Mouse (Mus musculus) liver, postnatal 0 days (tissue): Measurements from ENCODE around the gene Cldn3. TPM values are rescaled to one million over a fixed set of nuclear protein-coding genes. Genes with fewer than 3 reads are reported as not detected.
"Not testable (repeated sequence)": the region's sequence is repeated elsewhere in the genome, so short reads cannot be mapped to it uniquely, and the experiment has no call there.

Source experiments
- ATAC-seq: fragments of 200-750 bp; cut with Nextera tagmentation; 2 replicates; pipeline ENCODE4 v1.8.0; 2017; ENCODE audit warnings: mild to moderate bottlenecking, moderate library complexity
- DNase-seq: peaks from one replicate; pipeline ENCODE4 v3.0.0-alpha.2; 2016
- H3K27ac ChIP-seq: fragments of 300-500 bp; sonication (generic); 2 replicates; pipeline ENCODE4 v1.5.1; 2014; ENCODE audit warnings: antibody characterized with exemption, moderate library complexity, mild to moderate bottlenecking, low read depth
- H3K27me3 ChIP-seq: fragments of 300-500 bp; sonication (generic); 2 replicates; pipeline ENCODE4 v1.6.1; 2014; ENCODE audit warnings: low read length, control low read depth, mixed read lengths; ENCODE audit not compliant: insufficient read depth
- H3K36me3 ChIP-seq: fragments of 300-500 bp; sonication (generic); replicated peaks from 2 replicates; pipeline ENCODE4 v1.6.1; 2014; ENCODE audit warnings: mild to moderate bottlenecking, control low read depth, low read length, moderate library complexity, mixed read lengths; ENCODE audit not compliant: insufficient read depth
- H3K4me1 ChIP-seq: fragments of 300-500 bp; sonication (generic); 2 replicates; pipeline ENCODE4 v1.6.1; 2014; ENCODE audit warnings: antibody characterized with exemption, mild to moderate bottlenecking, control low read depth; ENCODE audit not compliant: insufficient read depth
- H3K4me2 ChIP-seq: fragments of 300-500 bp; sonication (generic); 2 replicates; pipeline ENCODE4 v1.6.1; 2014; ENCODE audit warnings: low read depth, mild to moderate bottlenecking, low read length, moderate library complexity, mixed read lengths
- H3K4me3 ChIP-seq: fragments of 300-500 bp; sonication (generic); 2 replicates; pipeline ENCODE4 v1.5.1; 2014; ENCODE audit warnings: low read depth, low read length
- H3K9ac ChIP-seq: fragments of 300-500 bp; sonication (generic); replicated peaks from 2 replicates; pipeline ENCODE4 v1.6.1; 2014; ENCODE audit warnings: mild to moderate bottlenecking, moderate library complexity
- H3K9me3 ChIP-seq: fragments of 300-500 bp; sonication (generic); 2 replicates; pipeline ENCODE4 v1.6.1; 2016; ENCODE audit warnings: mild to moderate bottlenecking, control low read depth, low read length, mixed read lengths
- CTCF ChIP-seq: sonication (generic); IDR thresholded peaks from 2 replicates; pipeline ENCODE4 v1.5.1; 2016; ENCODE audit warnings: antibody characterized with exemption, low read depth
- EP300 ChIP-seq: IDR thresholded peaks from 2 replicates; pipeline ENCODE4 v1.6.1; 2016; ENCODE audit warnings: antibody characterized with exemption, low read depth, mild to moderate bottlenecking
- WGBS: fragments of 180-500 bp; shearing (Covaris S2); extraction: QIAGEN DNeasy Blood & Tissue Kit; methylation state at CpG from one replicate; pipeline ENCODE4 v1.1.7; 2014; ENCODE audit not compliant: insufficient replicate concordance; 5-methylcytosine and 5-hydroxymethylcytosine counted together
- polyA plus RNA-seq: library from polyadenylated mRNA; unstranded; fragments of >200 nt; fragmentation: Nextera tagmentation; extraction: Ambion mirVana; gene quantifications from 2 replicates; pipeline ENCODE4 v1.2.1, GENCODE M21; 2015

Cldn3 gene
- polyA plus RNA-seq, 1 experiment from 2014 or later, result 65.0 TPM

DNA sequence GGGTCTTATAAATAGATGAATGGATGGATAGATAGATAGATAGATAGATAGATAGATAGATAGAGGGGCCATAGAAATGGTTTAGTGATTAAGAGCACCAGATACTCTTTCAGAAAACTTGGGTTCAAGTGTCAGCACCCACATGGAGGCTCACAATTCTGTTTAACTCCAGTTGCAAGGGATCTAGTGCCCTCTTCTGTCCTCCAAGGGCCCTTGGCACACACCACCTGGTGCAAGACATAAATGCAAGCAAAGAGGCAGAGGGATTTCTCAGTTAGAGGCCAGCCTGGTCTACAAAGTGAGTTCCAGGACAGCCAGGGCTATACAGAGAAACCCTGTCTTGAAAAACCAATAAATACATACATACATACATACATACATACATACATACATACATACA is 21.4 kb upstream of the Cldn3 start:
- ATAC-seq, H3K4me1 ChIP-seq, H3K4me3 ChIP-seq, H3K36me3 ChIP-seq, H3K4me2 ChIP-seq, H3K27ac ChIP-seq, H3K27me3 ChIP-seq, DNase-seq, H3K9ac ChIP-seq, H3K9me3 ChIP-seq: not testable (repeated sequence)
- TF ChIP-seq CTCF, result peak; percentile 30

DNA sequence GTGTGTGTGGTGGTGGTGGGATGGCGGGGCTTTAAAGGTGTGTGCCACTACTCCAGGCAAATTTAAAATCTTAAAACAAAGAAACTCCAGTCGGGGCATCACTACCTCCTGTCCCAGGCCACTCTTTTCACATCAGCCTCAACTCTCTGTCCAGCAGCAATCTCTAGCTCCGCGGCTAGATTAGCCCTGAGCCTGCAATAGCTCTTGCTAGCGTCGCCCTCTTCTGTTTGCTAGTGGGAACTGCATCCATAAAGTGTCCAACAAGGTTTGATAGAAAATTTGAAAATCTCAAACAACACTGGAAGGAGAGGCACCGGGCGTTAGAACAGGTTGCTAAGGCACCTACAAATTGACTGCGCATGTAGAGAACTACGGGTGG is 20.6 kb upstream of the Cldn3 start:
- peak overlapping the region; percentile 44 for H3K4me3 ChIP-seq
- DNase-seq (peak; percentile 81), ATAC-seq (peak; percentile 64)
- H3K4me2 ChIP-seq, result peak overlapping the region; percentile 82
- no peaks in the 10 kb centered on the region for H3K27me3 ChIP-seq
- H3K4me1 ChIP-seq, result peaks cover 6% of the 10 kb centered on the region
- H3K36me3 ChIP-seq, result no peaks in the 10 kb centered on the region
- TF ChIP-seq EP300, result no peak
- peak; percentile 93 for TF ChIP-seq CTCF
- no peak overlapping the region; the same call in 1 of the 2 replicates for H3K9ac ChIP-seq
- 7% methylated on average over 10 of the region's 10 CpGs for WGBS
- H3K27ac ChIP-seq, result peak overlapping the region; percentile 1; the same call in 1 of the 2 replicates
- no peaks in the 10 kb centered on the region for H3K9me3 ChIP-seq

DNA sequence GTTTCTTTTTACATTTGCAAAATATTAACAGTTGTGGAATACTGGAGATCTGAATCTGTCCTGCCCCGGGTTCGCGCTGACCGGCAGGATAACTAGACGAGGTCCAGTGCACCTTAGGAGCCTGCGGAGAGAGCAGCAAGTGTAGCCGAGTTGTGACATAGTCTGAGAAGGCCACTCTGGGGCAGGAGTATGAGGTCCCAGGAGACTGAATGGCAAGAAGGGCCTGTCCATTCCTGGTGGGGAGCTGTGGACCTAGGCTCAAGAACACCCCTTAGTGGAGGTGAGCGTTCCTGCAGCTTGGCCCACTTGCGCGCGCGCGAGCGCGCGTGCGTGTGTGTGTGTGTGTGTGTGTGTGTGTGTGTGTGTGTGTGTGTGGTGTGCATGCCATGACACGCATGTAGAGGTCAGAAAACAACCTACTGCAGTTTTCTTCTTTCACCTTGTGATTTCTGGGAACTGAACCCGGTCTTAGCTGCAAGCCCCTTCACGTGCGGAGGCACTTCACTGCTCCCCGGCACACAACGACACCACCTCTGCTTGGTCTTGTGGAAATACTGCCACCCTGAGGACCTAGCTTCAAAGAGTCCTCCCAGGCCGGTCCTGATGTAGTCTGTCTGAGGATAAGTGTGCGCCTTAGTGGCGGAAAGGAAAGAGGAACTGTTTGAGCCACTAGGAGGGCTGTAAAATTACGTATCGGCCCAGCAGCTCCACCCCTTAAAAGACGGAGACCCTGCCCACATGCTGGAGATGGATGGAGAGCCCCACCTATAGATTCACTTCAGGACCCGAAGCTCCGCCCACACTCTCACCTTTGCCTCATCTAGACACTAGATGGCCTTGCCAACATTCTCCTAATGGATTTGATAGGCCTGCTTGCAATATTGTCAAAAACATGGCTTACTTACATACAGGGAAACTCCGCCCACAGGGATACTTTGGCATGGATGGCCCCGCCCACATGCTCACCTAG is 19.9 kb upstream of the Cldn3 start:
- H3K4me2 ChIP-seq, result peak overlapping the region; percentile 82
- H3K27ac ChIP-seq, result peak overlapping the region; percentile 1; the same call in 1 of the 2 replicates
- ATAC-seq (peak; percentile 85), DNase-seq (peak; percentile 74)
- TF ChIP-seq EP300 (no peak; the same call in 1 of the 2 replicates), CTCF (peak; percentile 54)
- H3K9ac ChIP-seq, result peak overlapping the region; percentile 55
- H3K36me3 ChIP-seq, result no peaks in the 10 kb centered on the region
- H3K4me1 ChIP-seq, result peaks cover 6% of the 10 kb centered on the region
- no peaks in the 10 kb centered on the region for H3K27me3 ChIP-seq
- no peaks in the 10 kb centered on the region for H3K9me3 ChIP-seq
- WGBS, result 8% methylated on average over 28 of the region's 33 CpGs
- H3K4me3 ChIP-seq, result peak overlapping the region; percentile 44

DNA sequence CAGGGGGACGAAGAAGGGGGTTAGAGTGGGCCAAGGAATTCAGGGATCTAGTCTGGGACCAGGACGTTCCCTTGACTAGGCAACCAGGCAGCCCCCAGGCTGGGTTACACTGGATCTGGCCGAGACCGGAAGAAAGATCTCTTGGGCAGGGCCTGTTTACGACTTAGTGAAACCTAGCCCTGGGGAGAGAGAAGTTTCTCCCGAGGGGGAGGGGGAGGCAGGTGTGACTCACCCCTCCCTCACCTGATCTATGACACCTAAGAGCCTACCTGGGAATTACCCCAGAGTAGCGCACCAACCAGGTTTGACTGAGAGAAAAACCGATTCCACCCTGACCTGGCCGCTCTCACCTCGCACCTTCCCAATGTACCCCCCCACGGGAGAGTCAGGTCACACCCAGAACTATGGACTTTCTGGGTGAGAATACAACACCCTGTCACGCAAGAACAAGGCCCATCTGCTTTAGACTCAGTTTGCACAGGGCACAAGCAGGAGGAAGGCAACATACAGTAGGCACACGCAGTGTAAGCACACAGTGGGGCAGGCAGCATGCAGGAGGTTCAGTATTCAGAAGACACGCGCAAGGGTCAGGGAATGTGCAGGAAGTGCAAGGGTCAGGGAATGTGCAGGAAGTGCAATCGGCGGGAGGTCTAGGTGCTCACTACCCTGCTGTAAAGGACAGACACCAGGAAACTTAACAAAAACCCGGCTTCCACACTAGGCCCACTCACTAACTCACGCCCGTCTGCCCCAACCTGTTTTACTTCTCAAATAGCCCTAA is 18.7 kb upstream of the Cldn3 start:
- TF ChIP-seq EP300 (no peak), CTCF (no peak)
- DNase-seq (no peak), ATAC-seq (no peak)
- 71% methylated on average over 20 of the region's 20 CpGs for WGBS
- no peaks in the 10 kb centered on the region for H3K27me3 ChIP-seq
- H3K4me3 ChIP-seq, result no peak overlapping the region
- H3K4me2 ChIP-seq, result no peak overlapping the region
- H3K9me3 ChIP-seq, result no peaks in the 10 kb centered on the region
- peaks cover 6% of the 10 kb centered on the region for H3K4me1 ChIP-seq
- no peaks in the 10 kb centered on the region for H3K36me3 ChIP-seq
- H3K9ac ChIP-seq, result no peak overlapping the region
- H3K27ac ChIP-seq, result no peak overlapping the region

DNA sequence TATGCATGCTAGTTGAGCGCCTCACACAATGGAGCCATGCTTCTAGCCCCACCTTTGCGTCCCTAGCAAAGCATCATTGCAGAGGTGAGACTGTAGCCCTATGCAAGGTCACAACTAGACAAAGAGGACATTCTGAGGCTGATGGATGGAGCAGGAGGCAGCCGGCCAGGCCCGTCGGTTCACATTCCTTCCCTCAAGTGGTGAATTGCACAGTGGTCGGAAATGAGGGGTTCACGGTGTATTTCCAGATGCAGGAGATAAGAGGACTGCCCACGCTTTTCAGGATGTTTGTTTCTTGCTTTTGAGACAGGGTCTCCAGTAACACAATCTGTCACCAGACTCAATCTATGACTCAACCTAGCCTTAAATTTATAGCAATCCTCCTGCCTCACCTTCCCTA is 15.3 kb upstream of the Cldn3 start:
- no peak overlapping the region for H3K4me2 ChIP-seq
- H3K27me3 ChIP-seq, result no peaks in the 10 kb centered on the region
- DNase-seq, result no peak
- no peak overlapping the region for H3K4me3 ChIP-seq
- no peak overlapping the region for H3K27ac ChIP-seq
- H3K36me3 ChIP-seq, result no peaks in the 10 kb centered on the region
- H3K9ac ChIP-seq, result no peak overlapping the region
- no peak for ATAC-seq
- H3K9me3 ChIP-seq, result no peaks in the 10 kb centered on the region
- peaks cover 23% of the 10 kb centered on the region for H3K4me1 ChIP-seq
- 63% methylated on average over 8 of the region's 8 CpGs for WGBS
- TF ChIP-seq CTCF (no peak), EP300 (no peak)

DNA sequence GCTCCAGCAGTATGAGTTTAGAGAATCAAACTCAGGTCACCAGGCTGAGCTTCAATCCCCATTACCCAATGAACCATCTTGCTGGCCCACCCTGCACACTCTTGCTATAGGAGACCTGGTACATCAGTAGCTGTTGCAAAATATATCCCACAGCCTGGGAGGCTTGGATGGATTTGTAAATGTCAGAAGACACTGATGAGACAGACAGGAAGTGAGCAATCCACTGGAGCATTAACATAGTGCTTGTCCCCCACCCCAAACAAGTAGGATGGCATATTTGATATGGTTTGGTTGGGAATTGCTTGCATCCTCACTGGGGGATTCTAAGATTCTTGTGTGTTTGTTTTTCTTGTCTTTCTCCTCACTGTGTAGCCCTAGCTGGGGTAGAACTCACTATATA is 12.9 kb upstream of the Cldn3 start:
- no peak for TF ChIP-seq CTCF
- TF ChIP-seq EP300, result no peak
- H3K9me3 ChIP-seq, result no peaks in the 10 kb centered on the region
- H3K27ac ChIP-seq, result no peak overlapping the region
- peaks cover 25% of the 10 kb centered on the region for H3K4me1 ChIP-seq
- no peak overlapping the region for H3K4me3 ChIP-seq
- H3K4me2 ChIP-seq, result no peak overlapping the region
- no peaks in the 10 kb centered on the region for H3K27me3 ChIP-seq
- H3K9ac ChIP-seq, result no peak overlapping the region
- H3K36me3 ChIP-seq, result no peaks in the 10 kb centered on the region
- ATAC-seq, result no peak
- no peak for DNase-seq
